ENCODE assay signal across 8 mouse cellular contexts in genomic region chr15:89430341-89430740, GRCm38 (mm10). TPM values are rescaled to one million over a fixed set of nuclear protein-coding genes. Genes with fewer than 3 reads are reported as not detected.
DNase-seq lines count a peak whose midpoint lies in the region; ATAC-seq and TF ChIP-seq lines count a peak whose summit lies in the region.

No protein-coding gene starts in this region.

- peaks cover 24% of the 10 kb centered on the region for H3K36me3 ChIP-seq in heart, embryonic 13.5 days
- H3K36me3 ChIP-seq in C2C12 (ENCODE audit: control insufficient read depth, insufficient read depth): peaks cover 15% of the 10 kb centered on the region
- peaks cover 25% of the 10 kb centered on the region for H3K36me3 ChIP-seq in embryonic facial prominence, embryonic 10.5 days (replicated peaks)
- peaks cover 22% of the 10 kb centered on the region for H3K36me3 ChIP-seq in intestine, postnatal 0 days (ENCODE audit: control insufficient read depth, insufficient read depth)
- H3K36me3 ChIP-seq in neural tube, embryonic 15.5 days: peaks cover 22% of the 10 kb centered on the region

- peak overlapping the region; percentile 63 for H3ac ChIP-seq in C2C12 (ENCODE audit: control insufficient read depth, insufficient read length, low read depth)

- 38% methylated on average over 6 of the region's 6 CpGs for WGBS in heart, embryonic 13.5 days
- WGBS in embryonic facial prominence, embryonic 10.5 days: 50% methylated on average over 6 of the region's 6 CpGs
- WGBS in intestine, postnatal 0 days: 42% methylated on average over 6 of the region's 6 CpGs
- 46% methylated on average over 6 of the region's 6 CpGs for WGBS in neural tube, embryonic 15.5 days

- H3K27me3 ChIP-seq in heart, embryonic 13.5 days (replicated peaks): no peaks in the 10 kb centered on the region
- H3K27me3 ChIP-seq in C2C12 (ENCODE audit: control insufficient read depth, insufficient read depth, insufficient read length): no peaks in the 10 kb centered on the region
- no peaks in the 10 kb centered on the region for H3K27me3 ChIP-seq in embryonic facial prominence, embryonic 10.5 days (replicated peaks; ENCODE audit: low read depth, poor library complexity, severe bottlenecking)
- H3K27me3 ChIP-seq in intestine, postnatal 0 days (replicated peaks; ENCODE audit: control insufficient read depth, insufficient read depth, low read length): no peaks in the 10 kb centered on the region
- H3K27me3 ChIP-seq in neural tube, embryonic 15.5 days (replicated peaks): no peaks in the 10 kb centered on the region

- no peak for ATAC-seq in heart, embryonic 13.5 days (ENCODE audit: extremely low read depth, insufficient number of reproducible peaks, low FRiP score, low TSS enrichment)
- no peak for ATAC-seq in intestine, postnatal 0 days
- ATAC-seq in neural tube, embryonic 15.5 days (ENCODE audit: low FRiP score): no peak
- ATAC-seq in megakaryocyte-erythroid progenitor cell, adult 5-6 weeks (replicated peaks; ENCODE audit: low FRiP score, low TSS enrichment, poor library complexity, severe bottlenecking): no peak

- no peak for DNase-seq in heart, postnatal 4 days
- no peak for DNase-seq in embryonic facial prominence, embryonic 10.5 days (ENCODE audit: low spot score)
- DNase-seq in right cerebral cortex, postnatal 25 days: no peak

- H3K79me2 ChIP-seq in C2C12 (ENCODE audit: control insufficient read depth, insufficient read depth): peaks cover 17% of the 10 kb centered on the region

- TF ChIP-seq CTCF in C2C12 (IDR thresholded peaks at IDR 0.05; ENCODE audit: control insufficient read depth, insufficient read depth, insufficient read length): no peak
- TF ChIP-seq CTCF in intestine, postnatal 0 days (IDR thresholded peaks at IDR 0.05; ENCODE audit: low read depth): peak; percentile 46

- H3K27ac ChIP-seq in heart, embryonic 13.5 days (replicated peaks): peak overlapping the region; percentile 98
- peak overlapping the region; percentile 93 for H3K27ac ChIP-seq in embryonic facial prominence, embryonic 10.5 days (replicated peaks)
- H3K27ac ChIP-seq in intestine, postnatal 0 days (ENCODE audit: low read depth, low read length): peak overlapping the region; percentile 99
- peak overlapping the region; percentile 93 for H3K27ac ChIP-seq in neural tube, embryonic 15.5 days (replicated peaks)

- peak overlapping the region; percentile 78 for H3K4me3 ChIP-seq in heart, embryonic 13.5 days
- peak overlapping the region; percentile 98 for H3K4me3 ChIP-seq in C2C12 (ENCODE audit: insufficient read depth, poor library complexity, severe bottlenecking)
- H3K4me3 ChIP-seq in embryonic facial prominence, embryonic 10.5 days: peak overlapping the region; percentile 77
- peak overlapping the region; percentile 82 for H3K4me3 ChIP-seq in intestine, postnatal 0 days (ENCODE audit: low read depth, low read length)
- H3K4me3 ChIP-seq in neural tube, embryonic 15.5 days (replicated peaks): peak overlapping the region; percentile 88

- H3K79me3 ChIP-seq in C2C12 (ENCODE audit: low read depth): peaks cover 9% of the 10 kb centered on the region

- H3K4me1 ChIP-seq in heart, embryonic 13.5 days: peaks cover 45% of the 10 kb centered on the region
- H3K4me1 ChIP-seq in embryonic facial prominence, embryonic 10.5 days: peaks cover 30% of the 10 kb centered on the region
- peaks cover 8% of the 10 kb centered on the region; the same call in 1 of the 2 replicates for H3K4me1 ChIP-seq in intestine, postnatal 0 days (replicated peaks; ENCODE audit: control insufficient read depth, insufficient read depth, low read length)
- H3K4me1 ChIP-seq in neural tube, embryonic 15.5 days: peaks cover 29% of the 10 kb centered on the region

- H3K4me2 ChIP-seq in heart, embryonic 13.5 days: peak overlapping the region; percentile 93
- peak overlapping the region; percentile 94 for H3K4me2 ChIP-seq in intestine, postnatal 0 days (replicated peaks; ENCODE audit: low read depth)
- peak overlapping the region; percentile 89 for H3K4me2 ChIP-seq in neural tube, embryonic 15.5 days

- peak overlapping the region; percentile 87 for H3K9ac ChIP-seq in heart, embryonic 13.5 days
- H3K9ac ChIP-seq in intestine, postnatal 0 days (ENCODE audit: low read depth, low read length): peak overlapping the region; percentile 83; the same call in 1 of the 2 replicates
- peak overlapping the region; percentile 75 for H3K9ac ChIP-seq in neural tube, embryonic 15.5 days (replicated peaks)

- no peaks in the 10 kb centered on the region for H3K9me3 ChIP-seq in heart, embryonic 13.5 days
- no peaks in the 10 kb centered on the region for H3K9me3 ChIP-seq in embryonic facial prominence, embryonic 10.5 days
- H3K9me3 ChIP-seq in intestine, postnatal 0 days (ENCODE audit: control insufficient read depth): no peaks in the 10 kb centered on the region
- H3K9me3 ChIP-seq in neural tube, embryonic 15.5 days (replicated peaks): no peaks in the 10 kb centered on the region

TF ChIP-seq in C2C12, 6 proteins besides CTCF, POLR2A, EP300 and RAD21:
- no peak for TF ChIP-seq MYOG (IDR thresholded peaks at IDR 0.05; ENCODE audit: control insufficient read depth, extremely low read depth, insufficient read length)
- no peak for TF ChIP-seq FOSL1 (IDR thresholded peaks at IDR 0.05; ENCODE audit: insufficient read depth, low read length, poor library complexity, severe bottlenecking)
- TF ChIP-seq MYOD1 (IDR thresholded peaks at IDR 0.05; ENCODE audit: control insufficient read depth, insufficient read length, low read depth): no peak
- no peak for TF ChIP-seq USF1 (IDR thresholded peaks at IDR 0.05; ENCODE audit: low read depth)
- no peak for TF ChIP-seq CEBPB (IDR thresholded peaks at IDR 0.05; ENCODE audit: low read depth)
- no peak for TF ChIP-seq MAX (IDR thresholded peaks at IDR 0.05)

RNA-seq across cellular contexts. Expression of gene Chkb, which starts 0.6 kb away (rescaled TPM):
- 65.1 and 71.5 TPM in 2 replicates for polyA plus RNA-seq in heart, embryonic 13.5 days (2015; fragmentation: Nextera tagmentation; extraction: Ambion mirVana)
- total RNA-seq in heart, postnatal 4 days (2021): 10 to 100 TPM; 68.2 to 94.0 TPM
- 47.1 TPM for polyA plus RNA-seq in C2C12 (2012; fragmentation: generic; extraction: Trizol)
- polyA plus RNA-seq in embryonic facial prominence, embryonic 10.5 days (2016; fragmentation: Nextera tagmentation; extraction: Ambion mirVana): 42.5 and 43.5 TPM in 2 replicates
- polyA plus RNA-seq in intestine, postnatal 0 days (2015; fragmentation: Nextera tagmentation; extraction: Ambion mirVana): 85.8 and 92.3 TPM in 2 replicates
- 79.8 and 92.8 TPM in 2 replicates for polyA plus RNA-seq in neural tube, embryonic 15.5 days (2015; fragmentation: Nextera tagmentation; extraction: Ambion mirVana)
- total RNA-seq in megakaryocyte-erythroid progenitor cell, adult 5-6 weeks (2014; fragmentation: Nextera tagmentation): 56.6 and 59.9 TPM in 2 replicates
- 14.5 and 14.9 TPM in 2 replicates for total RNA-seq in megakaryocyte-erythroid progenitor cell, adult 5-6 weeks (2017)

RNA-seq across cellular contexts. Expression of gene Gm44502, which starts 0.8 kb away (rescaled TPM):
- 0.53 and 0.90 TPM in 2 replicates for polyA plus RNA-seq in heart, embryonic 13.5 days (2015; fragmentation: Nextera tagmentation; extraction: Ambion mirVana)
- total RNA-seq in heart, postnatal 4 days (2021): 10 to 100 TPM in 1 of 2 experiments, 1 to 10 TPM in 1; 2.1 to 11.6 TPM
- 0.06 TPM for polyA plus RNA-seq in C2C12 (2012; fragmentation: generic; extraction: Trizol)
- polyA plus RNA-seq in embryonic facial prominence, embryonic 10.5 days (2016; fragmentation: Nextera tagmentation; extraction: Ambion mirVana): not detected in 2 replicates
- not detected in 2 replicates for polyA plus RNA-seq in intestine, postnatal 0 days (2015; fragmentation: Nextera tagmentation; extraction: Ambion mirVana)
- polyA plus RNA-seq in neural tube, embryonic 15.5 days (2015; fragmentation: Nextera tagmentation; extraction: Ambion mirVana): 0.36 TPM in 1 of 2 replicates, not detected in the other
- total RNA-seq in megakaryocyte-erythroid progenitor cell, adult 5-6 weeks (2014; fragmentation: Nextera tagmentation): not detected in 2 replicates
- total RNA-seq in megakaryocyte-erythroid progenitor cell, adult 5-6 weeks (2017): 0.57 TPM in 1 of 2 replicates, not detected in the other

RNA-seq across cellular contexts. Expression of gene C730034F03Rik, which starts 1.0 kb away (rescaled TPM):
- 2.4 and 3.0 TPM in 2 replicates for polyA plus RNA-seq in heart, embryonic 13.5 days (2015; fragmentation: Nextera tagmentation; extraction: Ambion mirVana)
- 1 to 10 TPM; 1.1 to 1.8 TPM for total RNA-seq in heart, postnatal 4 days (2021)
- 0.33 TPM for polyA plus RNA-seq in C2C12 (2012; fragmentation: generic; extraction: Trizol)
- 4.2 and 4.4 TPM in 2 replicates for polyA plus RNA-seq in embryonic facial prominence, embryonic 10.5 days (2016; fragmentation: Nextera tagmentation; extraction: Ambion mirVana)
- 1.1 and 1.3 TPM in 2 replicates for polyA plus RNA-seq in intestine, postnatal 0 days (2015; fragmentation: Nextera tagmentation; extraction: Ambion mirVana)
- 6.1 and 8.7 TPM in 2 replicates for polyA plus RNA-seq in neural tube, embryonic 15.5 days (2015; fragmentation: Nextera tagmentation; extraction: Ambion mirVana)
- total RNA-seq in megakaryocyte-erythroid progenitor cell, adult 5-6 weeks (2014; fragmentation: Nextera tagmentation): 0.70 and 2.8 TPM in 2 replicates
- 2.0 and 3.1 TPM in 2 replicates for total RNA-seq in megakaryocyte-erythroid progenitor cell, adult 5-6 weeks (2017)

RNA-seq across cellular contexts. Expression of gene Cpt1b, which starts 4.7 kb away (rescaled TPM):
- polyA plus RNA-seq in heart, embryonic 13.5 days (2015; fragmentation: Nextera tagmentation; extraction: Ambion mirVana): 139 and 147 TPM in 2 replicates
- 100 to 1,000 TPM; 585 to 617 TPM for total RNA-seq in heart, postnatal 4 days (2021)
- 2.5 TPM for polyA plus RNA-seq in C2C12 (2012; fragmentation: generic; extraction: Trizol)
- polyA plus RNA-seq in embryonic facial prominence, embryonic 10.5 days (2016; fragmentation: Nextera tagmentation; extraction: Ambion mirVana): 0.66 and 1.1 TPM in 2 replicates
- polyA plus RNA-seq in intestine, postnatal 0 days (2015; fragmentation: Nextera tagmentation; extraction: Ambion mirVana): 0.43 and 0.46 TPM in 2 replicates
- polyA plus RNA-seq in neural tube, embryonic 15.5 days (2015; fragmentation: Nextera tagmentation; extraction: Ambion mirVana): 0.88 and 1.2 TPM in 2 replicates
- total RNA-seq in megakaryocyte-erythroid progenitor cell, adult 5-6 weeks (2014; fragmentation: Nextera tagmentation): 2.0 and 3.5 TPM in 2 replicates
- total RNA-seq in megakaryocyte-erythroid progenitor cell, adult 5-6 weeks (2017): 2.0 and 14.6 TPM in 2 replicates

RNA-seq across cellular contexts. Expression of gene Syce3, which starts 20.0 kb away (rescaled TPM):
- not detected in 2 replicates for polyA plus RNA-seq in heart, embryonic 13.5 days (2015; fragmentation: Nextera tagmentation; extraction: Ambion mirVana)
- total RNA-seq in heart, postnatal 4 days (2021): not detected
- not detected for polyA plus RNA-seq in C2C12 (2012; fragmentation: generic; extraction: Trizol)
- polyA plus RNA-seq in embryonic facial prominence, embryonic 10.5 days (2016; fragmentation: Nextera tagmentation; extraction: Ambion mirVana): not detected in 2 replicates
- polyA plus RNA-seq in intestine, postnatal 0 days (2015; fragmentation: Nextera tagmentation; extraction: Ambion mirVana): 3.4 and 5.0 TPM in 2 replicates
- not detected in 2 replicates for polyA plus RNA-seq in neural tube, embryonic 15.5 days (2015; fragmentation: Nextera tagmentation; extraction: Ambion mirVana)
- not detected in 2 replicates for total RNA-seq in megakaryocyte-erythroid progenitor cell, adult 5-6 weeks (2014; fragmentation: Nextera tagmentation)
- total RNA-seq in megakaryocyte-erythroid progenitor cell, adult 5-6 weeks (2017): not detected in 2 replicates
